Mouse (Mus musculus): ENCODE measurements at regions not wholly inside any gene's neighbourhood (a gene's known extent, or its start where the extent isn't known, plus 50 kb on each side); places are given as distances from the start of the nearest gene placed in this dataset.

- DNase-seq (ENCODE audit: low spot score in 2 of 2), result no peak
Observed at GRCm38 (mm10) chr13:102640171-102640570, 53.2 kb upstream of the Cd180 start.

Data from spleen, postnatal 36 days (tissue).